Mouse (Mus musculus) brain, embryonic 18.5 days (tissue): ENCODE data around the gene Pex26.

Source experiments
- DNase-seq: peaks from one replicate; pipeline ENCODE4 v3.0.0-alpha.2; 2012; ENCODE audit warnings: low read depth, low spot score

Pex26 gene

DNA sequence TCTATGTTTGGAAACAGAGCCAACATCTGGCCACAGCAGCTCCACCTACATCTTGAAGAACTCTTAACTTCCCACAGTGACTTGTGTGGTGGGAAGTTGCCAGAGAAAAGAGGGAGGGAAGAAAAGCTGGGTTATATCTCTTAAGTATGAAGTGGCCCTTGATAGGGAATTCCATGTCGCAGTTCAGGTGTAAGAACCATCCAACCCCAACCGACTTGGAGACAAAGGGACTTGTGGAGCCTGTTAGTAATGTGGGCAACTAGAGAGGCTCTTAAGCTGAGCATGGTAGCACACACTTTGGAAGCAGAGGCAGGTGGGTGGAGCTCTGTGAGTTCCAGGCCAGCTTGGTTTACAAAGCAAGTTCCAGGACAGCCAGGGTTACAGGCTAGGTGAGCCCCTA lies 26.1 kb downstream of the Pex26 start:
- DNase-seq: no peak

GRCm38 (mm10) chr6:121210149-121210925 lies 26.9 kb downstream of the Pex26 start, which contains the start of gene Tuba8:
TSS of gene Tuba8 (plus strand) at chr6:121210696.
- DNase-seq: no peak

- DNase-seq: no peak
Measured at GRCm38 (mm10) chr6:121210926-121211289, 27.4 kb downstream of the Pex26 start.

- DNase-seq: no peak
Measured at GRCm38 (mm10) chr6:121211743-121212142, 28.3 kb downstream of the Pex26 start.

DNA sequence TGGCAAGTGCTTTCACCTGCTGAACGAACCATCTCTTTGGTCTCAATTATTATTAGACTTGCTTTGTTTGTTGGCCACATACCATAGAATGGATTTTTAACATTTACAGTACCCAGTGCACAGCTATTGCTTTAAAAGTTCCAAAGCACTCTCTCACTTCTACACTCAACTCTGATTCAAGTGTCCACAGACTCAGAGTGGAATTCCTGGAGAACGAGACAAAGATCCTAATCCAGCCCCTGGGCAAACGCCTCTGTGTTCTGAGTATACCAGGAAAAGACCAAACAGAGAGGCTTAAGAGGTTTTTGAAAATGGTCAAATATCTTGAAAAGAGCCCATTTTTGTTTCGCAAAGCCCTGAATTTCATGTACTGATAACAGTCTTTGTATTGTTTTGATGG lies 29.5 kb downstream of the Pex26 start:
- DNase-seq: no peak

DNA sequence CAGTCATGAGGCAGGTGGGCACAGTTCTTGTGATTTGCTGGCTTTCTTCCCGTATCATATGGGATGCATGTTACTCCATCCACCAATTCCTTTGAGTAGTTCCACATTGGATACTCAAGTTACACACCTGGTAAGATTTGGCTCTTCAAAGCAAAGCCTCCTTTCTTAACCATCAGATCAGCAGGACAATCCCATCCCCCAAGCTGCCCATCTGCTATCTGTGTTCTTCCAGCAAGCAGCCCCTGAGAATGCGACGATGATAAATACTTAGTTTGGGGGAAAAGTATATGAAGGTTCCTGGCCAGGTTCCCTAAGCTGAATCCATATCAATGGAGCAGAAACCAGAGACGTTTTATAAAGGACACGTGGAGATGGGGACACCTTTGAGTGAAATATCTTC lies 30.8 kb downstream of the Pex26 start:
- DNase-seq: no peak

DNA sequence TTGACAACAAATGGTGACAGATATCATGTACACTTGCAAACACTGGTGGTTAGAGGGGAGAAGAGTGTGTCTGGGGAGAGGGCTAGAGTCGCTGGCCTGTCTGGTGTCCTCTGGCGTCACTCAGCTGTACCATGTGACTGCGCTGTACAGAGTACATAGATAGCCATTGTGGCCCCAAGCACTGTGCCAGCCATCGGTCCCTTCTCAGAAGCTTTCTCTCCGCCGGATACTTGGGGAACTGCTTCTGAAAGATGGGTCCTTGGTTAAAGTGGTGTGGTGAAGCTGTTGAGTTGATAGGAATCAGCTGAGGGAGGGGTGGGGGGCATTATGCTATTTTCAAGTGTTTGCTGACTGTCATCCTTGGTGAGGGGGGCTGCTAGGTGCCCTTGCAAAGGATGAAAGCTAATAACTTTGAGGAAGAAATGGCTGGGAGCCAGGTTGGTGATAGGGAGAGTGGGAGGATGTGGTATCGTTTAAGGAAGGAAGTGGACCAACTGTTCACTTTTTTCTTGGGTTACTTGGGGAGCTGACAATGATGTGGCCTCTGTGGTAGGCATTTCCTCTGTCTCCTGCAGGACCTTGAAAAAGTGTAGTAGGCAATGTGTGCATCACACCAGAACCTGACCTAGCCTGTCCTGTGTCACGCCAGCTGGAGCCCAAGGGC lies 31.3 kb downstream of the Pex26 start:
- no peak for DNase-seq

- no peak for DNase-seq
Measured at GRCm38 (mm10) chr6:121215336-121215735, 31.9 kb downstream of the Pex26 start.

DNA sequence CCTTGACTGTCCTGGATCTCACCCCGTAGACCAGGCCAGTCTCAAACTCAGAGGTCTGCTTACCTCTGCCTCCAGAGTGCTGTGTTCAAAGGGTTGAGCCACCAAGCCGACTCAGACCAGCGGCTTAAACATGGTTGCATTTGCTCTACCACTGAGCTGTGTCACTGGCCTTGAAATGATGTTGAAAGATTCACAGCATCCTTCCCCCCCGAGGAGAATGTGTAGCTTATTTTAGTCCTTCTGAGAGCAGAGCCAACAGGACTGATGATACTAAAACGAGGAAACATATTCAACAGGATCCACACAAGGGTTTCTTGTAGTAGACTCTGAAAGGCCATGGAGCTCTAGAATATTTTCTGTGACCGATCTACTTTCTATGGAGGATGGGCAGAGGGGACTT lies 32.4 kb downstream of the Pex26 start:
- no peak for DNase-seq

DNA sequence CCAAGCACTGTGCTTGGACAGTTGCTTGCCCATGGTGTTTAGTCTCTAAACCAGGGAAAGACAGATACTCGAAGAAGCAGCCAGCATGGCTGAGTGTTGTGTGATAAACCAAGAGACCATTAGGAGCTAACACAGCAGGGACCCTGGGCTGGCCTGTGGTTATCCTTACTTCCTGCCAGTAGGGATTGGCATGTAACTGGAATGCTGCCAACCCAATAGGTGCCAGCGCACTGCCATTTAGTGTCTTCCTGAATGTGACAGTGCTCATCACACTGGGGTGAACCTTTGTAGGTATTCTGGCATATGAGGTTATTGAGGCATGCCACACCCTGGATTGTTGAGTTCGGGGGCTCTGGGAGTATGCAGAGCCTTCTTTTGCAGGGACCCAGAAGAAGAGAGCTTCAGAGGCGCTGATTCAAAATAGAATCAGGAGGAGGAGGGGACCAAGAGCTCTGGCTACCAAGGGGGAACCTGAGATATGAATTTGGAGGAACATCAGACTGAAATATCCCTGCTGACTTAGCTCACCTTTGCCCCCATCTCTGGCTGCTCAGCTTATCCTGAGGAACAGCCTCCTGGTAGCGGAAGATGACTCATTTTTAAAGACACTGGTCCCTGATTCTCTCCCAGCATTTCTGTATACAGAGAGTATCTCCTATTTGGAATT lies 33.3 kb downstream of the Pex26 start:
- no peak for DNase-seq

DNA sequence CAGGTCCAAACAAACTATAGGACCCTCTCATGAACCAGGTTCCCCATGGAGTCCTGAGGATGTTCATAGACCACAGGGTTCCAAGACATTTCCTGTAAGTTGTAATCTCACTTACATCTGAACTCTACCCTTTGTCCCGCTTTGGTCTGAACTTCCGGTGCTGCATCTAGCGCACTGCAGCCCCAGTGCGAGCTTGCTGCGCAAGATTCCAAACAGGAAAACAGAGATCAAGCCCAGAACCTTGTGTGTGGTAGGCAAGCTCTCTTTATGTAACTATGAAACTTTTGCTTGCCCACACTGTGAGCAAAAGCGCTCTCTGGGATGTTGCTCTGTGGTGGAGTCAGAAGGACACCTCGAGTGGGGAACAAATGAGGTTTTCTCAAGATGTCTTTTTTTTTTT lies 34.5 kb downstream of the Pex26 start:
- no peak for DNase-seq

- DNase-seq: no peak
Measured at GRCm38 (mm10) chr6:121219406-121219805, 35.9 kb downstream of the Pex26 start.

DNA sequence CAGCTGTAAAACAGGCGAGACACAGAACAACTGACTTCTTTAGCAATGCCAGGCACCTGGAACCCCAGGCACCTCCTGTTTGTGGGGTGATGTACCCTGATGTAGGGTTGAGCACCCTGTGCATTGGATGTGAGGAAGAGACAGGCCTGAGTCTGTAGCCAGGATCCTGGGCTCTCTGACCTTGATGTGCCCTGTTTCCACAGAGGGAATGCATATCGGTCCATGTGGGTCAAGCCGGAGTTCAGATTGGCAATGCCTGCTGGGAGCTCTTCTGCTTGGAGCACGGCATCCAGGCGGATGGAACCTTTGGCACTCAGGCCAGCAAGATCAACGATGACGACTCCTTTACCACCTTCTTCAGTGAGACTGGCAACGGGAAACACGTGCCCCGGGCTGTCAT lies 36.7 kb downstream of the Pex26 start:
- DNase-seq: no peak

DNA sequence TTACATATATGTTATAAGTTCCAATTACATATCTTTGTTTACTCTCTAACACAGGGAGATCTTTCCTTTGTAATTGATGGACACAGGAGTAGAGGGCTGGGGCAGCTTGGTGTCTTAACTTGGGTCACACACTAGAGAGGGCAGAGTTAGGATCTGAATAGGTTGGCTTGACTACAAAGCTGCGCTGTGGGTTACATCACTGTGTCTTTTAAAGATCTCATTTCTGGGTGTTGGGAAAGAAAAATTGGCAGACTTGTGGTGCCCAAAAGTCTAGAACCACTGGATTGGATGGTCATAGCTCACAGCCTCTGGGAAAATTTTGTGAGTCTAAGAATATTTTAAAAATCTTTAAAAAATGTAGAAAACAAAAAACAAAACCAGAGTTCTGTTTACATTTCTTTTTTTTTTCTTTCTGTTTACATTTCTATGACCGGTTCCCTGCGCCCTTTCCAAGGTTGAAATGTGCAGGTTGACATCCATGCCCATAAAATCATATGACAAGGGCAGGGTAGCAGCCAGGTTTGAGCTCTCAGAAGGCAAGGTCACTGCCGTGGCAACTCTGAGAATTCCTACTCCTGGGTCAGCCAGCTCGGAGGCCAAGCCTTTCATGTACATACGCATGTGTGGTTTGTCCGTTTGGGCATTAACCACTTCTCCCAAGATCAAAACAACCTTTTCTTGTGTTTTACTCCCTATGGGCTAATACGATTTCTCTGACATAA lies 38.6 kb downstream of the Pex26 start:
- no peak for DNase-seq

DNA sequence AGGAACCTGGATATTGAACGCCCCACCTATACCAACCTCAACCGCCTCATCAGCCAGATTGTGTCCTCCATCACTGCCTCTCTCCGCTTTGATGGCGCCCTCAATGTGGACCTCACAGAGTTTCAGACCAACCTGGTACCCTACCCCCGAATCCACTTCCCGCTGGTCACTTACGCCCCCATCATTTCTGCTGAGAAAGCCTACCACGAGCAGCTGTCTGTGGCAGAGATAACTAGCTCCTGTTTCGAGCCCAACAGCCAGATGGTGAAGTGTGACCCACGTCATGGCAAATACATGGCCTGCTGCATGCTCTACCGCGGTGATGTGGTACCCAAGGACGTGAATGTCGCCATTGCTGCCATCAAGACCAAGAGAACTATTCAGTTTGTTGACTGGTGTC lies 39.5 kb downstream of the Pex26 start:
- no peak for DNase-seq

DNA sequence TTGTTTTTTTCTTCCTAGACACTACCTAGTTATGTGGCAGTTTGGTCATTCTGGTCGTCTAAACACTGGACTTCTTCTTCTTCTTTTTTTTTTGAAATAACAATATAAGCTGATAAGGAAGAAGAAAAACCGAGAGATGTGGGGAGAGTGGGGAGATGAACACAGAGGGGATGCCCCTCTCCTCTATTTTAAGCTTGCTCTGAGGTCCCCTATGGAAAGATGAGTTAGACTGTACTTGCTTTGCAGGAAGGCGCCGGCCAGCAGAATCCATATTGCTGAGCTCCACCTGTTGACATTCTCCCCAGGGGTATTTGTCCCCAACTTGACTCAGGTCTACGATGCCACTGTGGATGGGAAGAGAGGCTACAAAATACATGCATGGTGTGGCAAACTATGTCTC lies 40.6 kb downstream of the Pex26 start:
- DNase-seq: no peak

DNA sequence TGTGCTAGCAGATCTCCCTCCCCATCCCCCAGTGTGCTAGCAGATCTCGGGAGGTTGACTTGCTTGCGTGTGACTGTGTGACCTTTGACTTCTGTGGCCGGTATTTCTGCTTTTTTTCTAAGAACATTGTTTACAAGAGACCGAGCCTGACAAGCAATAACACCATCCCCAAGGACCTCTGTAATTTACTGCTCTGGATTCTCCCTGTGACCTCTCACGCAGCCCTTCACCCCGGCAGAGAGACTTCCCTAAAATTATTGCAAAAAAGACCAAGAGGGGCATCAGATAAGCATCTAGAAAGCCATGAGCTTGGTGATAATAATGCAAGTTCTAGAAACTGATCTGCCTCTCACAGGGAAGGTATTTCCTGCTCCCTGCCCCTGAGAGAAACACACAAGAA lies 41.5 kb downstream of the Pex26 start:
- DNase-seq: no peak

DNA sequence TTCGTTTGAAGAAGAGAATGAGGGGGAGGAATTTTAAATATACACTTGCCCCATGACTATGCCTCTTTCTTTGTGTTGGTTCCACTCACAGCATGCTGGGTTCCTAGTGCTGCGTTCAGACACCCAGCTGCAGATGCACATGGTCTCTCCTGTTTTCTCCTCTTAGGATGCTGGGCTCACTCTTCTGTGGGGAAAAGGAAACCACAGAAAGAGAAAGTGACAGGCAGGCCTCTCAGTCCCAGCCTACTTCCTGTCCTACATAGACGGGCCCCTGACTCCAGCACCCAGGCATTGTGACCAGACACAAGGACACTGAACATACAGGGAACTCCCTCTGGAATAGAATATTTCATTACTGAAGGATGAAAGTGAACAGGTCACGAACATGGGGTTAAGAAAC lies 42.6 kb downstream of the Pex26 start:
- no peak for DNase-seq

DNA sequence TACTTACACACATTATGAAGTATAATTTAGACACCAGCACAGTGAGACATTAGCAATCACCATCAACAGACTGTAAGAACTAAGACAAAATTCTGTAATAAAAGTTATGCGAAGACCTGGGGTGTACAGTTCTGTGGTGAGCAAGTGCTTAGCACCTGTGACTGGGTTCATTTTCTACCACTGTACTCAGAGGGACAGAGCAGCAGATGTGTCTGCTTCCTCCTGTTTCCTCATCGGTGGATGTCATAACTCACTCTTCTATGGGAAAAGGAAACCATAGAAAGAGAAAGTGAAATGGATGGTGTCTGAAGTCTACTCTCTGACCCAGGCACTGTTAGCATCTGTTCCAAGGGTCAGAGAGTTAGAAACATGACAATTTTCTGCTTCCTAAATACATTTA lies 43.3 kb downstream of the Pex26 start:
- DNase-seq: no peak

DNA sequence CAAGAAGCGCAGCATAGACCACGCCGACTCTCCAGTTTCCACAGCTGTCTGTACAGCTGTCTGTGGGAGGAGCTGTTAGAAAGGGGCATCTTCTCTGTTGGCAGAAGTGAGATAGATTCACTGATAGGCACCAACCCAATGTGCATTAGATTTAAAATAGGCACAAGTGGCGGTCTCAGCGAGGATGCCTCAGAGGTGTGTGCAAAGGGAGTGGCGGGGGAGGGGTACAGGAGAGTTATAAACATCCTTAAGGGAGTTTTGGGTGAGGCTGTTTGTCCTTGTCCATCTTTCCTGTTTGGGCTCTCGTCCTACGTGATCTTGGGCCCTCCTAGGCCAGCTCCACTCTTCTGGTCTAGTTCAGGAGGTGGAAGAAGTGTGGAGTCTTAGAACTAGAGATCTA lies 45.0 kb downstream of the Pex26 start:
- DNase-seq: no peak

- no peak for DNase-seq
Measured at GRCm38 (mm10) chr6:121232652-121233051, 49.2 kb downstream of the Pex26 start.

DNA sequence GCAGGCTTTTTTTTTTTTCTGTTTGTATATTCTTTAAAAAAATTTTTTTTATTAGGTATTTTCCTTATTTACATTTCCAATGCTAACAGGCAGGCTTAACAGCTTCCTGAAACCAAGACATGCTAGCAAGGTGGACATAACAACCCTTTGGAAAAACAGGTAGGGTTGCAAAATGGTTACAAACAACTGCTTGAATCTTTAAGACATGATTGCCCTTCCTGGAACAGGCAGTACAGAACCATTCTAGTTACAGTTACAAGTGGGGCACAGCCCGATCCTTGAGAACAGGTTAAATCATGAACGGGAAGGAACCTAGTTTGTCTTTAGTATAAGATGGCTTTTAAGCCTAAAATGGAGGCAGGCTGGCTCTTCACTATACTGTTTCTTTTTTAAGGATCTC lies 52.9 kb downstream of the Pex26 start:
- DNase-seq: no peak
